Mouse (Mus musculus) spleen, postnatal 4 days (tissue): ENCODE measurements around the gene Ccdc146.
"Not testable (repeated sequence)": the region's sequence is repeated elsewhere in the genome, so short reads cannot be mapped to it uniquely, and the experiment has no call there.

Experiments used
- DNase-seq, 2 experiments: peaks; one replicate each; pipeline ENCODE4 v3.0.0; 2022; ENCODE audit warnings: low spot score in 2 of 2

Ccdc146 gene

GRCm38 (mm10) chr5:21387340-21387739 is 37.1 kb downstream of the Ccdc146 start:
- DNase-seq, result no peak

- DNase-seq, result no peak
These were observed 38.0 kb downstream of the Ccdc146 start for GRCm38 (mm10) chr5:21386432-21386831.

GRCm38 (mm10) chr5:21384976-21385375 is 39.5 kb downstream of the Ccdc146 start:
- DNase-seq, result no peak

GRCm38 (mm10) chr5:21384252-21384960 is 40.1 kb downstream of the Ccdc146 start:
- DNase-seq, result no peak

- DNase-seq, result no peak
These were observed 40.9 kb downstream of the Ccdc146 start for GRCm38 (mm10) chr5:21383392-21384251.

- no peak for DNase-seq
These were observed 41.8 kb downstream of the Ccdc146 start for GRCm38 (mm10) chr5:21382678-21383077.

GRCm38 (mm10) chr5:21381986-21382385 is 42.5 kb downstream of the Ccdc146 start:
- no peak for DNase-seq

- DNase-seq, result no peak
These were observed 46.1 kb downstream of the Ccdc146 start for GRCm38 (mm10) chr5:21378397-21378796.

- no peak for DNase-seq
These were observed 47.5 kb downstream of the Ccdc146 start for GRCm38 (mm10) chr5:21376935-21377334.

GRCm38 (mm10) chr5:21373180-21373518 is 51.3 kb downstream of the Ccdc146 start:
- no peak for DNase-seq

GRCm38 (mm10) chr5:21372493-21373179 is 51.8 kb downstream of the Ccdc146 start, which contains the start of gene Fgl2:
Gene Fgl2, plus strand, starts transcription at chr5:21372642.
- DNase-seq, result peak; percentile 35 to 73

GRCm38 (mm10) chr5:21371920-21372319 is 52.6 kb downstream of the Ccdc146 start:
- no peak for DNase-seq

- DNase-seq, result no peak
These were observed 54.1 kb downstream of the Ccdc146 start for GRCm38 (mm10) chr5:21370218-21370947.

GRCm38 (mm10) chr5:21367514-21367913 is 57.0 kb downstream of the Ccdc146 start:
- no peak for DNase-seq

- DNase-seq, result no peak
These were observed 58.0 kb downstream of the Ccdc146 start for GRCm38 (mm10) chr5:21366338-21367053.

- no peak for DNase-seq
These were observed 61.1 kb downstream of the Ccdc146 start for GRCm38 (mm10) chr5:21363343-21363742.

- no peak for DNase-seq
These were observed 65.8 kb downstream of the Ccdc146 start for GRCm38 (mm10) chr5:21358648-21359047.

- no peak for DNase-seq
These were observed 72.8 kb downstream of the Ccdc146 start for GRCm38 (mm10) chr5:21351678-21352077.

GRCm38 (mm10) chr5:21348366-21348765 is 76.1 kb downstream of the Ccdc146 start:
- no peak for DNase-seq

GRCm38 (mm10) chr5:21342265-21342664 is 82.2 kb downstream of the Ccdc146 start:
- not testable (repeated sequence) for DNase-seq

- DNase-seq, result no peak
These were observed 92.4 kb downstream of the Ccdc146 start for GRCm38 (mm10) chr5:21332119-21332518.
